Mouse (Mus musculus) right cerebral cortex, adult 18-20 months (tissue): ENCODE results near the gene Syce1.
A peak's percentile ranks its signal among the peaks of the same experiment; 100 is the strongest.

ENCODE experiments used
- DNase-seq: peaks from one replicate; pipeline ENCODE4 v3.0.0; 2022; ENCODE audit warnings: mixed read lengths

The Syce1 gene

DNA sequence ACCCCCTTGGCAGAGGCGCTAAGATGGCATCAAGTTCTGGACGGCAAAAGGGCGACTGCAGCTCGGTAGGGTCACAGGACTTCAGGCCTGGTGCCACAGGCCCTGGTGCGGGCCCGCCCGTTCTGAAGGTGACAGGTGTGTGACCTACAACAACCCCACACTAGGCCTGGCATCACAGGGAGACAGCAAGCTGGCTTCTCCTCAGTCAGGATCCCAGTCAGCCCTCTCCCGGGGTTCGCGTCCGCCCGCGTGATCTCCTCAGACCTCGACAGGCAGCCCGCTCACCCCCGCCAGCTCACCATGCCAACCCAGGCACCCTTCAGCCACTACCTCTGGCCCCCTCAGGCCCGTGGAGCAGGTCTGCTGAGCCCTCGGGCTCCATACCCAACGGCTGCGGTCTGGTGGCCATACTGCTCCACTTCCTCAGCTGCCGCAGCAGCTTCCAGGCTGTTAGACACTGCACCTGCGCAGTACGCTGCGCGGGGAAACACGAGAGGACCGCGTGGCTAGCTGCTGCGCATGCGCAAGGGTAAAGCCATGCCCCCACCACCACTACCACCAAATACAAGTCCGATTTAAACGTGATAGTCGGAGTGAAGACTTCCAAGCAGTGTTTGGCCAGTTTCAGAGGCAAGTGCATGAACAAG is at the start of gene Syce1:
Gene Syce1, minus strand, starts transcription at position 447 of the 647 bp plus-strand sequence.
- DNase-seq = no peak

DNA sequence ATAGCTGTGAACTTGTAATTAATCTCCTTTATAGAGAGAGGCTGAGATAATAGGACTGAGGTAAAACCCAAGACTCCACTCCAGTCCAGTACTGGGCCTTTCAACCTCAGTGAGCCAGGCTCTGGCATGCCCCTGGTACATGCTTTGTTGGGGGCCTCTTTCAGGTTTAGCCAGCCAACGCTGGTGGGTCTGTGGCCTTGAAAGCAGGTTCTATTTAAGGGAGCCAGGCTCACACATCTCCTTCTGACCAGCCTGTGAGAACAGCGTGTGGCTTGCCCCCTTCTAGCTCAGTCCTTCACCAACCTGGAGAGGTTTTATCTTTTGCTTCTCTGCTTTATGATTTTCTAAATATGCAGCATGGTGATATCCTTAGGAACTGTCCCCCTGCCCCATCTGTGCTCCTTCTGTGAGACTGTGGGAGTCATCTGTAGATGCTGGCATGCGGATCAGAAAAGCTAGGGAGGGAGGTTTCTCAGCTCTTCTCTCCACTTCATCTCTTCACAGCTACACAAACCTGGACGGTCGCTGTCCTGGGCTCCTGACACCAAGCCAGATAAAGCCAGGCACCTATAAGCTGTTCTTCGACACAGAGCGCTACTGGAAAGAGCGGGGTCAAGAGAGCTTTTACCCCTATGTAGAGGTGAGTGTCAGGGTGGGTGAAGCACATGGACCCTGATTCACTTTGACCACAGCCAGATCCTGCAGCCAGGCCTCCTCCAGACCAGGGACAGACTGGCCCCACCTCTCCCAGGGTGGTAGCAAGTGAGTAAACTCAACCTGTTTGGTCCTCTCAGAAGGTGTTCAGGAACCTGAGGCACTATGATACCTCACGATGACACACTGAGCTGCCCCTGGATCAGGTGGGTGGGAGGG is 48.8 kb upstream of the Syce1 start:
- peak; percentile 55 for DNase-seq

DNA sequence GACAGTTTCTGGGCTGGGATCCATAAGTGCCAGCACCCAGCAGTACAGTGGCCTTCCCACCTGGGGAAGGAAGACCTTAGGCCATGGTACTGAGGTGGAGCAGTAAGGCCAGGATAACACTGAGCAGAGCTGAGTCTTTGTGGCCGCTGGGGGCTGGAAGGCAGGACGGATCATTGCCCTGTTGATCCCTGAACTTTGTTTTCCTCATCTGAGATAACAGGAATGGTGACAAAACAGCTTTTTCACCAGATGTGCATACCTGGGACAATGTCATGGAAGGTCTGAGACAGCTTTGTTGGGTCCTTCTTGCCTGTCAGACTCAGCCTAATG is 48.1 kb upstream of the Syce1 start:
- no peak for DNase-seq

DNA sequence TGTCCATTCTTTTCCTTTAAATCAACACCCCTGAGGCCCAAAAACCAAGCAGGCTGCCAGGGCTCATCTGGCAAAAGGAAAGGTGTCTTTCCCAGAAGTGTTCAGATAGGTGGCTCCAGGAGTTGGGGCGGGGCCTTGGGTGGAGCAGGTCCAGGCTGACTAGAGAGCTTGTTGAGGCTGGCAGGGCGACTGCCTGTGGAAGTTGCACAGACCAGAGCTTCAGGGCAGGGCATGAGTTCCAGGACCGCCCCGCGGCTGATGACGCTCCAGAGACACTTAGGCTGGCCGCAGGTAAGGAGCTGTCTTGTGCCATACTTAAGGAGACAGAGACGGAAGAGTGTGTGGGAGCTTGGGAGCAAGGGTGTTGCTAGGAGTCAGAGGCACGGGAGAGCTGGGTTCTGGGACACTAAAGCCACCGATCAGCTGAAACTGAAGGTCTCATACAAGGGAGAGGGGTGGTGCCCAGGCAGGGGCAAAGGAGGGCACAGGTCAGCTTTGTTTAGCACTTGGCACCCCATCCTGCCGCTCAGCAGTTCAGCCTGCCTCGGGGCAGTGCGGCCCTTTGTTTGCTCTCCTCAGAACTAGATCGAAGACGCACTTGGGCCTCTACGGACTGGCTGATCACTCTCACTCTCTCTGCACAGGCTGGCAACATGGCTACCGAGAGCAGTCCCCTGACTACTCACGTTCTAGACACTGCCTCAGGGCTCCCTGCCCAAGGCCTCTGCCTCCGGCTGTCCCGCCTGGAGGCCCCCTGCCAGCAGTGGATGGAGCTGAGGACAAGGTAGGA is 47.5 kb upstream of the Syce1 start, which contains the start of gene Urah:
Gene Urah, plus strand, starts transcription at position 51 of the 790 bp plus-strand sequence.
- DNase-seq = no peak

DNA sequence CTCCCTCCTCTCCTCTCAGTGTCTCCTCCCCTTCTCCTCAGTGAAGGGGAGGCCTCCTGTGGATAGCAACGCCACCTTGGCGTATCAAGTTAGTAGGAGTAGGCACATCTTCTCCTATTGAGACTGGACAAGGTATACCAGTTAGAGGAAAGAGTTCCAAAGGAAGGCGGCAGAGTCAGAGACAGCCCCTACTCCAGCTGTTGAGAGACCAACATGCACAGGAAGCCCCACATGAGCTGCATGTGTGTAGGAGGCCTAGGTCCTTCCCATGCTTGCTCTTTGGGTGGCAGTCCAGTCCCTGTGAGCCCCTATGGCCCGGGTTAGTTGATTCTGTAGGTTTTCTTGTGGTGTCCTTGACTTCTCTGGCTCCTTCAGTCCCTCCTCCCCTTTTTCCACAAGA is 45.7 kb upstream of the Syce1 start:
- no peak for DNase-seq

DNA sequence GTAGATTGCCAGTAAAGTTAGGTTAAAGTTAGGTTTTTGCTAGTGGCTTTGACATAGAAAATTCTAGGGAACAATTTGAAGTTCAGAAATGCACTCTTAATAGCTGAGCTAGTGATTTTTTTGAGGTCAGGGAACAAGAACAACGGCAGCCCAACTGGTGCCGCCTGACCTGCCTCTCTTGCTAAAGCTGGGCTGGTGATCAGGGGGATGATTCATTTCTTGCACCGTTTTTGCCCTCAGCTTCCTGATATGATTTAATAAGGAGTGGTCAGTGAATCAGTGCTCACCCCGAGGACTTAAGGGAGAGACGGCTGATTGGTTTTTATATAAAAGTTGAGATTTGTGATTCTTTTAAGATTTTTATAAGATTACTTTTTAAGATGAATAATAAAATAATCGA is 43.8 kb upstream of the Syce1 start:
- DNase-seq = no peak

DNA sequence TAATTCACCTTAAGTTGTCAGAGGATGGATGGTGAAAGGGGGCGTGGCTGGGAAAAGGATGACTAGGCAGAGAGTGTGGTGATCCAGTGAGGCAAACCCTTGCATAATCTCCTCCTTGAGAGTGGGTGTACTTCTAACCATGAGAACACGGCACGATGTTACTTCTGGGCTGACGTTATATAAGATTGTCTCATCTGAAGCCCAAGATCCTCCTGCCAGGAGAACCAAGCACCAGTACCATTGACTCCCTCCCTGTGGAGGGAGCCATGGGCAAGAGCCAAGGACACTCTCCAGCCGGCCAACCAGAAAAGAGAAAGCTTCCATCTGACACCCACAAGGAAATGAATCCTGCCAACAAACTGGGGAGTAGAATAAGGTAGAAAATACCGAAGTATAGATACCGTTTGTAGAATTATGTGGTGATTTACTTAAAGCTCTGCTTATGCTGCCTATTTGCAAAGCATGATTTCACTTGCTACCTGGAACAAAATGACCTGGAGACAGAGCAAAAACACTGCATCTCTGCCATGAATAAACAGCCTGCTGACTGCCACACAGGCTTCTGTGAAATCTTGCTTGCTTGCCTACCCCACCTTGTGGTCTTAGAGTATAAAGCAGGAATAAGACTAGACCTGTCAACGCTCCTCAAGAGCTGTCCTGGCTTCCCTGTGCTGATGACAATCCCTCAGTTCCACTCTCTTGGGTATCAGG is 40.7 kb upstream of the Syce1 start:
- peak; percentile 83 for DNase-seq

DNA sequence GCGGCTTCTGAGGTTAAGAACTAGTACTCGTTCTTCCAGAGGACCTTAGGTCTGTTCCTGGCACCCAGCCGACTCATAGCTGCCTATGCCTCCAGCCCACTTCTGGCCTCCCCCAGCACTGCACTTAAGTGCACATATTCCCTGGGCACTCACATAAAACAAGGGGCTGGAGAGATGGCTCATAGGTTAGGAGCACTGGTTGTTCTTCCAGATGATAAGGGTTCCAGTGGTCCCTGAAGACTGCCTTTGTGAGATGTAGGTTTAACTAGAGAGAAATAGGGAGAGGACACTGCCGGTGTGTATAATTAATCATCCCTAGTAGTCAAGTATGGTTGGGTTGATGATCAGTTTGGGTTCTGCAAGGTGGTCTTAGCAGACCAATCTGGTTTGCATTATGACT is 35.1 kb upstream of the Syce1 start:
- no peak for DNase-seq

DNA sequence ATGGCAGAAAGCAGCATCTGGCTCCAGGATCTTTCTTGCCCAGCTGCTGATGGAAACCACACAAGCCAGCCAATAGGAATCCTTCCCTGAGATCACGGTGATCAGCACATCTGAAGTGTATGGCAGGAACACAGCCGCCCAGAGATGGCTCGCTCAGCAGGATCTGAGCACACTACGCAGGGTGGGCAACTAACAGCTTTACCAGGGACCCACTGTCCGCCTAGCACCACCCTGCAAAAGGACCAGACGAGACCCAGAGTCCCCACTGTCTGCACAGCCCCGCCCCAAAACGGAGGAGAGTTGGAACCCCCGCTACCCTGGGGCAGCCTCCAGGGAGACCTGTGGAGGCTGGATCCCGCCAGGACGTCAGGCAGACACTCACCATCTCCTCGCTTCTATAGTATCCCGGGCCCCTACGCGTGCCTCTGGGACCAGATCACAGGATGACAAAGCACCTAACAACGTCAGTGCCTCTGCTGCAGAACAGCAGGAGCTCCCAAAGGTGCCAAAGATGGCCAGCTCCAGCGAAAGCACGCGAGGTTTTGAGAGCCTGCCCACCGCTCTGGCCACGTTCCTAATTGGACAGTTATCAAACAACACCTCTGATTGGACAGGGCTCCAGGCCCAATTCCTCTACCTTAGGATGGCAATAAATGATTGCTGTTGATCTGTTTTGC is 34.1 kb upstream of the Syce1 start, which contains the start of gene Zfp941:
Gene Zfp941, minus strand, starts transcription at position 526 of the 677 bp plus-strand sequence.
- DNase-seq = peak; percentile 79

DNA sequence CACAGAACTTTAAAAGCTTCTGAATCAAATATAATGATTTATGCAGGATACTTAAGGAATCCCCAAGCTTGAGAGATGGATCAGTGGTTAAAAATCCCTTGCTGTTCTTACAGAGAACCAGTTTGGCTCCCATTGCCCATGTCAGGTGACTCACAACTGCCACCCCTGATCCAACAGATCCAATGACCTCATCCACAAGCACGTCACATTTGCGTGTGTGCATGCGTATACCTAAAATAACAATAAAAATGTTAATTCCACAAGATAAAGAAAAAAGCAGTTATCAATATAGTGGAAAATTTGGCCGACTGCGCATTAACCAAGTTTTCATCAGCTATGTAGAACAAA is 33.6 kb upstream of the Syce1 start:
- DNase-seq = no peak

DNA sequence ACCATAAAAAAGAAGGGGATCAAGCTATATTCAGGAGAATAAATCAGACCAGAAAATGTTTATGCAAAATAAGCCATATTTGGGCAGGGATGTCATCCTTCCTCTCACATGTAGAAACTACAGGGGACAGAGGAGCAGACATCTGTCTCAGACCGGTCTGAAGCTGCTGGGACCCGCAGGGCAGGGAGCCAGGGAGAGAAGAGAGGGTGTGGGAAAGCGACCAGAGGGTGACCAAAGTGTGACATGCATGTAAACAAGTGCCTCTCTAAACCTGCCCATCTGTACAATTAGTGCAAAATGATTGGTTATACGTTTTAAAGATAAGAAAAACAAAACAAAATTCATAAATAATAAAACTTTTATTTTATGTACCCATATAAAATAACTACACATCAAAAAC is 32.5 kb upstream of the Syce1 start:
- no peak for DNase-seq

DNA sequence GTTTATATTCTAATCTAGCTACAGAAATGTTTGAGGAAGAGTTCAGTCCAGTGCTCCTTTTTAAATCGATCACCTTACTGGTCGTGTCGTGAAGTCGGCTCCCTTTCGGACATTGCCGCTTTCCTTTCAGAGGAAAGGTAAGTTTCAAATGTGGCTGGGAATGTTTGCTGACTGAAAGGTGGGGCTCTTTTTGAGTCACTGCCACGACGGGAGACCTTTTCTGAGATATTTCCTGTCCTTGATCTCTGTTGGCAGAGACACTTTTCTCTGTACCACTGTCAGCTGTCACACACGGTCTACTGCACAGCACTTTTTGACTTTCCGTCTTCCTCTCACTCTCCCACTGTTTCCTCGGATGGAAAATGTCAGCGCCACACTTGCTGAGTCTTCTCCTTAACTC is 25.2 kb upstream of the Syce1 start:
- DNase-seq = no peak

DNA sequence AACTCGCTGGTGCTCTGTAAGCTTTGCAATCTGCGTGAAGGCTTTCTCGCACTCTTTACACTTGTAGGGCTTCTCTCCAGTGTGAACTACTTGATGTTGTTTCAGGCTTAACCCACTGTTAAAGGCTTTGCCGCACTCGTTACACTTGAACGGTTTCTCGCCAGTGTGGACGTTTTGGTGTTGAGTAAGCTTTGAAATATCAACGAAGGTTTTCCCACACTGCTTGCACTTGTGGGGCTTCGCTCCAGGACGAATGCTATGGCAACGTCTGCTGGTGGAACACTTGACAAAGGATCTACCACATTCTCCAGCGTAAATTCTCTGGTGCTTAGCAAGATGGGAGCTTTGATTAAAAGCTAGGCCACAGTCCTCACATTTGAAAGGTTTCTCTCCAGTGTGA is 24.1 kb upstream of the Syce1 start:
- no peak for DNase-seq

DNA sequence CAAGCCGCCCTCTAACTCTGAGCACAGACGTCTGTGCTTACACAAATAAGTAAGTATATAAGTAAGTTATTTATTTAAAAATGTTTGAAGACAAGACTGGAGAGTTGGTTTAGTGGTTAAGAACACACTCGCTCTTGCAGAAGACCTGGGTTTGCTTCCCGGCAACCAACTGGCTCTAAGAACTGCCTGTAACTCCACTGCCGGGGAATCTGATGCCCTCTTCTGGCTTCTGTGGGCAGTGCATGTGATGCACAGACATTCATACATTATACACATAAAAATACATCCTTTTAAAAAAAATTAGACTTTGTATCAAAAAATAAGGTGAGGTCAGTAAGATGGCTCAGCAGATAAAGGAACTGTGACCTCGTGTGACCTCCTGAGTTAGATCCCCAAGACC is 22.8 kb upstream of the Syce1 start:
- no peak for DNase-seq

DNA sequence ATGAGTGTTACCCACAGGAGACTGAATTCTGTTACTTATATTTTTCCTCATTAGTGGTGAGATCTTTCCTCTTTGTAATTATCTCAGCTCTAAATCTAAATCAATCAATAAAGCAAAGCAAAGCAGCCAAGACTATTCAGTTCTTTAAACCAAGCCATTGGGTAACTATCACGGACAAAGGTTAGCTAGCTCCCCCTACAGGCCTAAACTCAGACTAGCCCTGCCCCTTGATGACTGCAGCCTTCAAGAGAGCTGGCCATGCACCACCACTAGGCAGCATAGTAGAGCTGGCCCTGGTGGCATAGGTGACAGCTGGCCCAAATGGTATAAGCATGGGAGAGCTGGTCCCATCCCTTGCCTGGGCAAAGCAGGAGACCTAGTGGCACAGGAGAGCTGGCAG is 18.1 kb upstream of the Syce1 start:
- peak; percentile 67 for DNase-seq

DNA sequence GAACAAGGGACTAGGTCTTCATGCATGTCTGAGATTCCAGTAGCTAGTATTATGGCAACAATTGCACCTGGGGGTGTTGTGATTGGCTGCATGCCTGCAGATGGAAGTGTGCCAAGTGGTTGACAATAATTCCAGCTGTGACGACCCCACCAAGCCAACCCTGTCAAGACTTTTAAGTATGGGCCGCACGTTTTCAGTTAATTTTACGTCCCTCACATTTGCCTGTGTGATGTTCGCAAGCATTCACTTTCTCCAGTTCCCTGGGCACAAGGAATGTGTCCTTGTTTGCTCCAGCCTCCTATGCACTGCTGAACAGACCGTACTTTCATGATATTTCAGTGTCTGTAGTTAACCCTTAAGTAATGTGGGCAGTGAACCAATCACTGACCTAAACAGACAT is 15.0 kb upstream of the Syce1 start:
- DNase-seq = no peak

DNA sequence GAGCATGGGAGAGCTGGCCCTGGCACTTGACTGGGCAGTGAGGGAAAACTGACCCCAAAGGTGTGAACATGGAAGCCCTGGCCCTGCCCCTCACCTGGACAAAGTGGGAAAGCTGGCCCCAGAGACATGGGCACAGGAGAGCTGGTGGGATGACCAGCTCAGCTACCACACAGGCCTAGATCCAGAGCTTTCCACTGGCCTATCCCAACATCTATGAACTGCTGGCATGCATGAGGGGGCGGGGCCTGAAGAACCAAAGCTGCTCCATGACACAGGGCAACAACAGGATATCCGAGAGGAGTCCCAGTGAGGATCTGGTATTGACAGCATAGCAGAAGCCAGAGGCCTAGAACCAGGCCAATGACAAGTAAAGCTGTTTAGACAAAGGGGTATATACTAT is 10.6 kb upstream of the Syce1 start:
- DNase-seq = no peak

DNA sequence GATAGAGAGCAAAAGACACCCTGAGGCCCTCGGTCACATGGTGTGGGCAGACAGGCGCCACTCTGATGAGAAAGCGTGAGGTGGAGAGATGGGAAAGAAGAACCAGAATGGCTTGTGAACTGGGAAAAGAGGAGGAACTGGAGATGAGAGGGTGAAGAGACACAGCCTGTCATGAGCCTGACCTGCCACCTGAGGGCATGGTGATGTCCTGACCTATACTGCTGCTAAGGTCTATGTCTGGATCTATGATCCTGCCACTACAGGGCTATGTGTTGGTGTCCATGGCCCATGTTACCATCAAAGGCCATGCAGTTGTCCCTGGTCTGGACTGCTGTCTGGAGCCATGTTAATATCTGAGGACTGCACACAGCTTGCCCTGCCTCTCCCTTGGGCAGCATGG is 10.0 kb upstream of the Syce1 start:
- no peak for DNase-seq

DNA sequence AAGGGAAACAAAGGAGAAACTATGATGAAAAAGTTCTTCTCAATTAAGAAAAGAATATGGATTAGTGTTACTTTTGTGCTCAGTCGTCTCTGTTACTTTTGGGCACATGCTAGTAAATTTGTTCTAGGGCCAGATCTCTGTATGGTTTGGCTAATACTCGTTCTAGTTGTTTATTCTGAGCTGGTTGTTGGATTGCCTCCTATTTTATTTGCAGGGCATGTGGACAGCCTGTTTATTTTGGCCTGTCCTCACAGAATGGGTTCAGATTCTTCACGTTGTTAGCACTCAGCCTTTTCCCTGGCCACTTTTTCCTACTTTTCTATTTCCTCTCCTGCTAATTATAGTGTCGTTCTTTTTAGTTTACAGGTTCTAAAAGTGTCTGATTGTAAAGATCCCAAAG is 5.9 kb upstream of the Syce1 start:
- DNase-seq = no peak

DNA sequence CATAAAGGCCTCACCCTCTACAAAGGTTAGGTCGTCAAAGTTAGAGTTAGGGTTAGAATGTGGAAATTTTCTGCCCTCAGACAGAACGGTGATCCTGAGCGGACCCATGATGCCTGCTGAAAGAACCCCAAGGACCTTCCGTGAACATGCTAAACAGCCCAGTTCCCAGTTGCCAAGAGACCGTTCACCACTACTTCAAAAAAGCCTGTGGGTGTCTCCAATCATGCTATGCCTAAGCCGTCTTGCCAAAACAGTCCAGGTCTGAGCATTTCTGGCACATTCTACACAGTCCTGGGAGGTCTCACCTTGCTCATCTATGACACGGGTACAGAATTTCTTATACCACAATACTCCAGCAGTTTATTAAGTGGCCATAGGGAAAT is 392 bp upstream of the Syce1 start:
- no peak for DNase-seq

DNA sequence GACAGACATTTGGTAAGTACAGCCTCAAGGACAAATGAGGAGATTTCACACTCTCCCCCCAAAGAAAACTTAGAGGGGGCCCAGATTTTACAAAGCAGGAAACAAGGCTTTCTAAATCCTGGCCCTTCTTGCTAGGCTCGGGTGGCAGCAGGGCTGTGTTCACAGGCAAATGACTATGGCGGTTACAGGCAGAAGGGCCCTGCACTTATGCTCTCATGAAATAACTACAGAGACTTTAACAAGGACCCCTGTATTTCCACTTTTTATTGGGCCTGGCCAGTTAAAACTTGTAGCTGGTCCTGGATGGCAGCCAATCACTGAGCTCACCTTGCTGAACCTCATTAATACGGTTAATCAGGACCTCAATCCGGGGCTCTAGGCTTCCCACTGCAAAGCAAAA is 7.1 kb downstream of the Syce1 start:
- no peak for DNase-seq

DNA sequence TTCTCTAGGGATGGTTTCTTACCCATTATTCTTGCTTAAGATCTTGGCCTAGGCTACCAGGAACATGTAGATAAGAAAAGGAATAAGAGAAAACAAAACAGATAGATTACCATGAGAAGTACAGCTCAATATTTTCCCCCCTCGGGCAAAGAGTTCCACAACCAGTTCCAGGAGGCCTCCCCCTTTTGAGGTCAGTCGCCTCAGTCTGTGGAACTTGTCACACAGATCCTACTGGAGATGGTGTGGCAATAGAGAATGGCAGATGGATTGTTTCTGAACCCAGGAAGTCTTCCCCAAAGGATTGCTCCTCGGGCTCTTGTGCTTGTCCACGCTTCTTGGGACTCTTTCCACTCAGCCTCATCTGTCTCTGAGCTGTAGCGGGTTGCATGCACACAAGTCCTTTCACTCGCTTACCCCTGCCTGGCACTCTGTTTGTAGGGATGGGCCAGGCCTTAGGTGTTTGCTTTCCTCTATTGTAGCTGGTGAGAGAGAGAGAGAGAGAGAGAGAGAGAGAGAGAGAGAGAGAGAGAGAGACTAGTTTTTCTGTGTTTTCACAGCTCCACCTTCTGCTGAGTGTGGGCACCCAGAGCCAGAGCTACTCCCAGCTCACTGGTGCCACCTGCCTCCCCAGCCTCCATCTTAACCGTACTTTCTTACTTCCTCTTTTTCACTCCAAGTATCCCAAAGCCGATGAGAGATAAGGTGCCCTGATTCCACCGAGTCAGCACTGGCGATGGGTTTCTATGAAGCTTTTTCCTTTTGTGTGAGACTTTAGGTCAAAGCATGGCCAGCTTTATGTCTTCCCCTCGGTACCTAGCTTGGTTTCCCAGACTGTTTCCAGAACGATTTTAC is 21.5 kb downstream of the Syce1 start:
- no peak for DNase-seq
